Mouse (Mus musculus) G1E (cell line): ENCODE data around the gene Armh1.

Source experiments
- CTCF ChIP-seq: IDR thresholded peaks from 2 replicates; pipeline ENCODE4 v1.5.1; 2012; ENCODE audit warnings: low read depth, low read length, inconsistent platforms, mixed read lengths
- POLR2AphosphoS5 ChIP-seq: IDR thresholded peaks from 2 replicates; pipeline ENCODE4 v1.6.1; 2012; ENCODE audit warnings: low read depth, low read length, inconsistent platforms; ENCODE audit not compliant: insufficient replicate concordance

DNA sequence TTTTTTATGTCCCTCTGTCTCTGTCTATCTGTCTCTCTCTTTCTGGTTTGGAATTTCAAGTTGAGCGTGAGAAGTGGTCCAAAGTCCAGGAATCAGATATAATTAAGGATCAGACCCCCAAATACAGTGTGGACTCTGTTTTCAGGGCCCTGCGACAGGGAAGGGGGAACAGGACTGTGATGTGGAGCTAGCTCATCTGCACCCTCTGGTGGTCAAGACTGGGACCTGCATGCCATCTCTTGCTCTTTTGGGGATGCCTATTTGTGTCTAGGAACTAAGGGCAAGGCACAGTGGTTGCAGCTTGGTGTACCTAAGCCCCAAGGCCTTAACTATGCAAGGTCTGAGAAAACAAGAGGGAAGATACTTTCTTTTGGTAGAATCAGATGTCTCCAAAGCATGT, 15.4 kb upstream of the Armh1 start:
- no peak for TF ChIP-seq POLR2AphosphoS5
- TF ChIP-seq CTCF, result peak; percentile 99
